Mouse (Mus musculus) left cerebral cortex, adult 11 months (tissue): ENCODE results near the gene Hspg2.

Experiments used
- DNase-seq: peaks from one replicate; pipeline ENCODE4 v3.0.0; 2022; ENCODE audit warnings: low spot score

The Hspg2 gene

DNA sequence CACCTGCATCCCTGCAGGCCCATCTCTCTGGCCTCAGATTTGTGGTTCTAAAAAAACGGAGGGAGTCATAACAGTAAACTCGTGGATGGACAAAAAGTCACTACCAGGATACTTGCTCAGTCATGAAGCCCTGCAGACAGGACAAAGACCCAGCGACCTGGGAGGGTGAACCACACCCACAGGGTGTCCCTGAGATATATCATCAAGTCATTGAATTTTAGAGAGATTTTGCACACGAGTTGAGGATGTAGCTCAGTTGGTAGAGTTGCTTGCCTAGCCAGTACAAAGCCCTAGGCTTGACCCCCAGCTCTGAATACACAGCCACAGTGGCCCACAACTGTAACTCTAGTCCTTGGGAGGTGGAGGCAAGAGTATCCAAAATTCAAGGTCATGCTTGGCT lies 7.4 kb upstream of the Hspg2 start:
- no peak for DNase-seq

DNA sequence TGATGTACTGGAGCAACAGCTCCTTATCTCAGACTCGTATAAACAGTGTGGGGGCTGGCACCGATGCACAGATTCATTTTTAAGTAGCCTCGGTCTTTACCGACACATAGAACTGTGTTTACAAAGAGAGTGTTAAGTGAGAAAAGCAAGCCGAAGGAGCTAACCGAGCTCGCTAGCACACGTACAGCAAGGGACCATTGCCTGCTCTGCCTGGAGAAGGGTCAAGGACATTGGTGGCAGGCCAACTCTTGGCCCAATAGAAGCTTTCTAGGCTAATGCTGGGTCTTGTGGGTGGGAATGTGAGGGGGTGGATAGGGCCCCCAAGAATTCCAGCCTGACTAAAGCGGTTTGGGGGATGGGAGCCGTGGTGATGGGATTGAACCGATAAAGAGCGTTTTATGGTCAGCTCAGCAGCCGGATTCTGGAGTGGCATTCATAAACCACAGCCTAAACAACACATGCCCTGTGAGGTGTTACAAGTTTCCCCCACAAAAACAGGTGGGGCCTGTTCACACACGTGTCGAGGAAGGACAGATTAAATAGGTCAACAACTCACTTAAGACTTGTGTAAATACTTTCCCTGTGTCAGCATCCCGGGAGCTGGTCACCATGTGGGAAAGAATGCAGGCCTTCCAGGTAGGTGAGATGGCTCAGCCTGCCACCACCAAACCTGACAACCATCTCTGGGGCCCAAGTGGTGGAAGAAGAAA lies 6.4 kb upstream of the Hspg2 start:
- DNase-seq, result no peak

DNA sequence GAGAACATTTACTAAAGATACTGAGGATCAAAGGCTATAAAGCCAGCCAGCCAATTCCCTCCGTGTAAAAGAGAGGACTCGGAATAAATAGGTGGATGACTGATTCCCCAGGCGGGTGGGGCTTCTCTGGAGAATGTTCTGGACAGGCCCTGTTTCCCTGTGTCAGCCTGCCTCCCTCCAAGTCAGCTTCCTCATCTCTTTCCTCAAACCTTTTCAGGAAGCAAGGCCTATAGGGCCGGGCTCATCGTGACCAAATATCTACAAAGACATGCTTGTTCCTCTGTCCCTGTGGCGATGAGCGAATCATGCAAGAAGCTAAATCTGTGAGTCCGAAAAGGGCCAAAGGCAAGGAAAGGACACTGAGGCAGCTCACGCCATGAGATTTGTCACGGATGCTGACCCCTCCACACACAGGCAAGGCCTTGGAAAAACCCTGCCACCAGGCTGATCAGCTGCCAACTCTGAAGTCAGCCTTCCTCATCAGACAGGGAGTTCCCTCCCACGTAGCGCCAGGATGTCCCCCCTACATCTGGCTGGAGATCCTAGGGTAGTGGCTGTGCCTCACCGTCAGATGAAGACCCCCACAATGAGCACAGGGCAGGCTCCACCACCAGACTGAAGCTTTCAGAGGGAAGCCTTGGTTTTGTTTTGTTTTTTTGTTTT lies 3.3 kb upstream of the Hspg2 start:
- no peak for DNase-seq

DNA sequence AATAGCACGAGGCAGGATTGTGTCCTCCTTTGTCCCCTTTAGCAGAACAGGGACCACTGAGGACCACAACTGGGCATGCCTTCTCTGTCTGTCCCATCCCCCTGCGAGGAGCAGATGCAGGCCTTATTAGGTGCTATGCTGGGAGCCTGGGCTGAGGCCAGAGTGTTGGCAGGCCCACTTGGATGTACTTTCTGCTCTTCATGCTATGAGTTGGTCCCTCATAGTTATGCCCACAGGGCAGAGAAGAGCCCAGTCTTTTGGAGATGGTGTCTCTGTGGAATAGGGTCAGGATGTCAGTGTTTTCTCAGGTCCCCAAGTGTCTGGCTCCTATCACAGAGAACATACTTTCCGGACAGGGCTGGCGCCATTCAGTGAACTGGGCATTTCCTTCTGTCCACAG lies 1.6 kb upstream of the Hspg2 start:
- no peak for DNase-seq

DNA sequence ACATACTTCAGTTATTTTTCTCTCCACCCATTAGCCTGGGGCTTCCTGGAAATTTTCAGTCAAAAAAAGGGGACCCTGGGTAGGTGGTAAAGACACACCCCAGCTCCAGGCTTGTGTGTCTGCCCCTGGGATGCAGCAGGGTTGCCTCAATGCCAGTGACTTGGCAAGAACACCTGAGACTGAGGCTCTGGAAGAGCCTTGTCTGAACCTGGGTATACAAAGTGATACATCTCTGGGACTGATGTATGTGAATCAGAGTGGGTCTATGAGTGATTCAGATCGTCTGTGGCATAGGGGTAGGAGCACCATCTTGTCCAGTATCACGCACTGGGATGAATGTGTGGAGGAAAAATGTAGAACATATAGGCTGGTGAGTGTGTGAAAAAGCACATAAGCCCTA lies 1.0 kb upstream of the Hspg2 start:
- no peak for DNase-seq

DNA sequence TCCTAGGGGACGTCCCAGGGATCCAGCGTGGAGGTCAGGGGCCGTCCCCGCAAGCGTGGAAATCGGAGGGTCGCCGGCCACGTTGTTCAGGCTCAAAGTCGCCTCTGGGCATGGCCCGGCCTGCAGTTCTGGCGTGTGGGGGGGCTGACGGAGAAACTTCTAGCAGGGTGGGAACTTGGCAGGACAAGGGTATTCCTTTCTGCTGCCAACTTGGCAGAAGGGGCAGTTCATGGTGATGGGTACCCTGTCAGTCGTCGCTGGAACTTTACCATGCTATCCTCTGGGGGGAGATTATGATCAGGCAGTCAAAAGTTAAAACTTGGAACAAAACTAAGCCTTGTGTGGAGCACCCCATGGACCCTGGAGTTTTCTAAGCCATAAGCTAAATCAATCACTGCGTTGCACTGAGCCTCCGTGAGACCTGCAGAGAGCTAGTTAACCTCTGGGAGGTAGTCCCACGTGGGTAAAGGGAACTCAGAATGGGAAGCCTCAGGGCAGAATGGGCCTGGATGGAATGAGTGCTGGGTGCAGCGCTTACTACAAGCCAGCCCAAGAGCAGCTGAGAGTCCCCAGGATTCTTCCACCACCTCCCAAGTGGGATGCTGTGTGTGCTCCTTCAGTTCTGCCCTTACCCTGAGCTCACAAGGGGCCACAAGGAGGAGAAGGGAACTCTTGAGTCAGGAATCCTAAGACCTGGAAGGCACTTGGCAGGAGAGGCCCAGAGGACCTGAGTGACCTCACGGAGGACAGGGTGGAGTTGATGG lies 694 bp downstream of the Hspg2 start:
- DNase-seq, result no peak

DNA sequence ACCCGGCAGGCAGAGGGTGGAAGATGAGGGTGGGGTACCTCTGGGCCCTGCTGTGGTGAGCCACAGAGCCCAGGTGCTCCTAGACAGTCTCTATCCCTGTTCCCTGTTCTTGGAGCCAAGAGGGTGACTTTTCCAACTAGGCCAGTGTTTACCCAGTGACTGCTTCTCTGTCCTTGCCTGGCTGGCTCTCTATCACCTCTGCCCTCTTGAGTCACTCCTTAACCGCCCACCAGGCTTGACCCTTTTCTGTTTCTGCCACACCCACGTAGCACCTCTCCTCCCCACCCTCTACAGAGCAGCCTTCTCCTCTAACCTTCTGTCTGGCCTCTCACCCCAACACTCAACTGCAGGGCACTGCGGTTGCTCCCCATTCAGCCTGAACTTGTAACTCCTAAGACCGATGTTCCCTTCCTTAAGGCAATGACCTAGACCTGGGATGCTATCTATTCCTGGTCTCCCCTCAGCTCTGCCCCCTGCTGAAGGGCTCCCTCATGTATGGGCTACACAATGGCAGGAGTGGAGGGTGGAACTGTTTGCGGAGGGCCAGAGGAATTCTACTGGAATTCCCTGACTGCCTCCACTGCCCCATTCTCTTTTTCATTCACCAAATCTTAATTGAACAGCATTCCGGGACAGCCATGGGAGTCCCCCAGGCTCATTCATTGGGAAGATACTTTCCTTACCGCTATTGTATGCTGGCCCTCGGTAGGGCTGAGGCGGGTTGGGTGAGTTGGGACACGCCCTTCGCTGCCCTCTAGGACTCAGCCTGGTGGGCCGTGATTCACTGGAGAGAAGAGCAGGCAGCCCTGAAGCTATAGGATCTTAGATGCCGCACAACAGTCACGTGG lies 1.5 kb downstream of the Hspg2 start:
- no peak for DNase-seq

DNA sequence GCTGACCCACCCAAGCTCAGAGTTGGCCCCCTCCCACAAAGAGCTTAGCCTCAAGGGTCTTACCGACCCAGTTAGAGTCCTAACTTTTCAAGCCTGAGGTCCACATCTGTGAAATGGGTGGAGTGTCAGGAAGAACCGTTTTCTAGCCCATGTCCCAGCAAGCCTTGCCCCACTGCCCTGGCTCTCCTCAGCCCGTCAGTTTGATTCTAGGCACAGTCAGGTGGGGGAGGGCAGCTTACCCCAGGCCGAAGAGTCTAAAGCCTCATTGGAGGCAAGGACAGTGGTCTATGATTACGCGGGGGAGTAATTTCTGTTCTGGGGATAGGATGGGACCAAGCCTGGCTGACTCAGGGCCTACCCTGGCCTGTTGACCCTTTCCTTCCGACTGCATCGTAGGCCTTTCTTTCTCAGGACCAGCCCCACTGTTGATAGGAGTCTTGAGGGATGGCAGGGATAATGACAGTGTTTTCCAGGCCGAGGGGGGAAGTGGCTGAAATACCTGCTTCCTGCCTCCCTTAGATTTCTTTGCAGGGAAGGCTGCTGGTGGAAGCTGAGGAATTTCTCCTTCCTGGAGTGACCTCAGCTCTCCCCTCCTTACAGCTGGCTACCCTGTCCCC lies 2.2 kb downstream of the Hspg2 start:
- no peak for DNase-seq

DNA sequence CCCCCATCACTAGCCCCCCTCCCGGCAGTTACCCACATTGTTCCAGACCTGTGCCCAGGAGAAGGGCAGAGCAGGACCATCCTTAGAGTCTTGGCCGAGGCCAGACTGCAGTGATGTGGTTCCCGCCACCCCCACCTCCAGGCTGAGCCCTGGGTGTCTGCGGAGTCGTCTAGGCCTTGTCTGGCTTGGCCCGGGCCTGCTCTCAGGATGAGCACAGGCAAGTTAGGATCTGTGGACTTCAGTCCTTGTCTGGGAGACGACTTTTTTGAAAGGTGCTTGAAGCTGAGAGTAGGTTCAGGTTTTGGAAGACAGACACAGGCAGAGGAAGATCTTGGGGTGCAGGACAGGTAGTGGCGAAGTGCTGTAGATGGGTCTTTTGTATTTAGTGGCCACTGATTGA lies 2.8 kb downstream of the Hspg2 start:
- no peak for DNase-seq

DNA sequence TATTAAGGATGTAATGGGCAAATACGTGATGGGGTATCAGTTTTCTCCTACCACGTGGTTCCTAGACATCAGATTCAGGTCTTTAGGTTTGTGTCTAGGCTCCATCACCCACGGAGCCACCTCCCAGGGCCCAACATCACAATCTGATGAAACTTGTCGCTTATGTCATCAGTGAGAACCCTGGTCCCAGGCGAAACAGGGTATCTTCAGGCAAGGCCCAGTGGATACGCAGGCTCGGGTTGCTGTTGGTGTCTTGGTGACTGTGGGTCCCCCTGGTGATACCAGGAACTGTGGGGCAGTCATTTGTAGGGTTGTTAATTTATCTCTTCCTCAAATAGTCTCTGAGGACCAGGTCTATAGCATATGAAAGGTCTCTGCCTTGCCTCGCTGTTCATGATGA lies 4.7 kb downstream of the Hspg2 start:
- no peak for DNase-seq

DNA sequence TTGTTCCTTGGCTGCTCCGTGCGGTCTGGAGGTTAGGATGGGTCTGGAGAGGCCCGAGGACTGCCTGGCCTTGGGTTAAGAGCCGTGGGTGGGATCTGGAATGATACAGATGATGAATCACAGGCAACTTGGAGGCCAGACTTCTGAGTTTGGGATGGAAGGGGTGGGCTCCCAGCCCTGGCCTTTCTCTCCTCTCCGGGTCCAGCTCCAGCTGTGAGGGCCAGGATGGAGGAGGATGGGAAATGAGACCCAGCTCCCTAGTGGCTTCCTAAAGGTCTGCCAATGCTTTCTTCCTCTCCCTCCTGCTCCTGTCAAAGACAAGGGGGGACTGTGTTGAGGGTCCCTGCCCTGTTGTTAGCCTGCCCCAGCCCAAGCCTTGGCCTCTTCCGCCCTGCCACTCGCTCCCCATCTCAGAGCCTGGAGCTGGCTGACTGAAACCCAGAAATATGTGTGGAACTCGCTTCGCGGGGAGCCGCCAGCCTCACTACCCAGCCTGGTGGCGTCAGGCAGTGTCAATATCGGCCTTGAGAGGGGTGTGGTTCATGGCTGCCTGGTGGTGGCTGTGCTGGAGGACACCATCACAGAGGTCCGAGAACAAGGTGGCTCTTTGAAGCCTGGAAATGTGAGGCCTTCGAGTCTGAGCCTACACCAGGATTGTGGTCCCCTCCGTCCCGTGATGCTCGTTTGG lies 5.3 kb downstream of the Hspg2 start:
- no peak for DNase-seq

DNA sequence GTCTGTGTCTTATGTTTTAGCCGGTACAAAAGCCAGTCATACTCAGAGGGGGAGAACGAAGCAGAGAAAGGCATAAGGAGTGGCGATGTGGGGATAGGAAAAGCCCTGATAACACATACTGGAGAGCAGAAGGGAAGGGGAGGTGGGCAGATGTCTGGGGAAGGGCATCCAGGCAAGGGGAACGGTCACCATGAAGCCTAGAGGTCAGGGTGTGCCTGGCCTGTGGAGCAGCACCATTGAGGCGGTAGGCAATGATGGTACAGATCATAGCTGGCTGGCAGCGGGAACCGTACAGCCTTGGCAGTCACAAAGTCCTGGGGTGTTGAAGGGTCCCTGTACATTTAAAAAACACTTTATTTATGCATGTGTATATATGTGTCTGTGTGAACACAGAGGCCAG lies 6.1 kb downstream of the Hspg2 start:
- DNase-seq, result no peak

DNA sequence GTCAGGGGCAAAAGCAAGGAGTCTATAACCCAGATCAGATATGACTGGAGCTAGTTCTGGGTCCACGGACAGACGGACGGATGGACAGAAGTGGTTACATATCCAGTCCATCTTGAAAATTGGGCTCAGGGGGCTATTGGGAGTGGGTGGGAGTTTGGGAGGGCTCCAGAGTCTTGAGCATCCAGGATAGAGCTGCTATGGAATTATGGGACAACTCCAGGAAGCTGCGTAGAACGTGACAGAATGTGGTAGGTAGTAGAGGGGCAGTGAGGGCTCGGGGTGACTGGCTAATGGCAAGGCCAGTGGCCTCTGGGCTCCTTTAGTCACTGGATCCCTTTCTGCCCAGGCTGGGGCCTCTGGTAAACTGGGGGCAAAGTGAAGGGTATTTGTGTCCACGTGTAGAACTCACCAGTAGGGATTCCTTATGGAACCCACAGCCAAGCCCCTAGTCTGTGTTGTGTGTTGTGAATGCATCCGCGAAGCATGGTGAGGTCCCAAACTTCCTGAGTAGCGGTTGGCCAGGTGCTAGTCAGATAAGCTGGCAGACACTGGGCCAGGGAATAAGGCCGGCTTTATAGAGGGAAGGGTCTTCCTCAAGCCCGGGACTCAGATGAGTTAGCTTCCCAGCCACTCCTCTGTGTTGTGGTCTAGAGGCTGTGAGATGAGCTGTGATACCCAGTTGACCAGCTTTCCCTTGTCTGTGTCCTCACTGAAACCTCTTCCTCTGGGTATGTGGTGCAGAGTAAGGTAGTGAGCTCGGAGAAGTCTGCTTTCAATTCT lies 6.9 kb downstream of the Hspg2 start:
- no peak for DNase-seq

DNA sequence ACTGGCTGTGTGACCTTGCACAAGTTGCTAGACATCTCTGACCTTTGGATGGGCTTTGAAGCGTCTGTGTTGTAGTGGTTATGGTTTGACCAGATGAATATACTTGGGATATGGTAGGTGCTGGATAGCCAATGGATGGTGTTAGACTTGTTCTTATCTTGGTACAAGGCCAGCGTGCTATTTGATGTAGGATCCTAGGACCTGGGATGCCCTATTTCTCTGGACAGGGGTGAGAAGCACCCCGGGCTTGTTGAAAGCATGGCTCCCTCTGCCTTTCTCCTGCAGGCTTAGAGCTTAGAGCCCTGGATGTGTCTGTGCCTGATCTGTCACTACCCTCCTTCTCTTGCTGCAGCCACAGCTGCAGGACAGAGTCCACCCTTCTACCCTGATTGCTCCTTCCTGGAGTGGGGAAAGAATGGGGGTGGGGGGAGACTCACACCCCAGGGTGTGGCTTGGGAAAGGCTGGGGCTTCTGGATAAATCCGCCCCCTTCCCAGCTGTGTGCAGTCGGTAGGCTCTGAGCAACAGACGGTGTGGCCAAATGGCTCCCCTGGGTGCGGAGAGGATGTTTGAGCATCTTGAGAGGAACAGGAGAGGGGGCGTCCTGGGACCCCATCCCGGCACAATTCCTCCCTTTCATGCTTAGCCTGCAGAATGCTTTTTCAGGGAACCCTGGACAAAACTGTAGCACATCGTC lies 7.6 kb downstream of the Hspg2 start:
- DNase-seq, result no peak

DNA sequence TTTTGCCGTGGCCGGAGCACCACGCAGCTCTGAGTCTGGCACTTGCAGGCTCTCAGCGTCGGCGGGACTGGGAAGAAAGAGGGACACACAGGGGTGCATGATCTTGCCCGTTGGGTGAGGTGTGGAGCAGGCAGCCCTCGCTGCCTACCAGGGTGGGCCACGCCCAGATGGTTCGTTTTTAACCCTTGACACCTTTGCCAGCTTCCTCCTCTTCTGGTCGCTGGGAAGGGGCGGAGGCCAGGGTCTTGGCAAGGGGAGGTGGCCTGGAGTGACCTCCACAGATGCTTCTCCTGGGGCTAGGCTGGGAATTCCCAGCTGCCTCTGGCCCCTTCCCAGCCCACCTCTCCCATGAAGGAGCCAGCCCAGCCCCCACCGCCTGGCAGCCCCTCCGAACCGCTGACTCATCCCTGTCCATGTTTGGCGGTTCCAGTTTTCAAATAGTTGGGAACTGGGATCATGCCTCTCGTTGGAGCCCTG lies 8.2 kb downstream of the Hspg2 start:
- DNase-seq, result no peak

DNA sequence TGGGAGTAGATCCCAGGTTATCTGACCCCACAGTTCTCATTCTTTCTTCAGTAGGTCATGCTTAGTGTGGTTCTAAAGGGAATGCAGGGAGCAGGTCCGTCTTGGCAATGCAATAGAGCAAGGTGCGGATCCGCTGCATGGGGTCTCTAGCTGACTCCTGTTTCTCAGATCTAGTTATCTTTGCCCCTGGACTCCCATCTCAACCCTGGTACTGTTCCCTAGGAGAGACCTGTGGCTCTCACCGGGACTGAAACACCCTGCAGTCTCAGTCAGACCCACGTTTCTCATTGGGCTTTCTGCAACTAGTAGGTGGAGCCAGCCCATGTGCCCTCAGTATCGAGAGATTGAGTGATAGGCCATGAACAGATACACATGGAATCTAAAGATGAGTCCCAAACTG lies 9.0 kb downstream of the Hspg2 start:
- DNase-seq, result no peak

DNA sequence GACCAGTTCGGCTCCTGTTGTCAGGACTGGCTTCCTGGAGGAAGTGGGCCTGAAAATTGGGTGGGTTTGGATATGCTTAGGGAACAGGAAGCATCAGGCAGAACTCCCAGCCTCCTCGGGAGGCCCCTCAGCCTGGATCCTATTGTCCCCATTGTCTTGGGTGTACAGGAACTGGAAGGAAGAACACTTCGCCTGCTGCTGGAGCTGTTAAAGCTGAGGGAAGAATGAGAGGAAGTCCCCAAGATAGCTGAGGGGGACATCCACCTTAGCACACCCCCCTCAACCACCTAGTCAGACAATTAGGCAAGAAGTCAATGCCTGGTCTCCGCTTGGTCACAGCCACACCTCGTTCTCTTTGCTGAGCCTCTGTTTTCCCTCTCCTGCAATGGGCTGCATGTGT lies 9.7 kb downstream of the Hspg2 start:
- no peak for DNase-seq

DNA sequence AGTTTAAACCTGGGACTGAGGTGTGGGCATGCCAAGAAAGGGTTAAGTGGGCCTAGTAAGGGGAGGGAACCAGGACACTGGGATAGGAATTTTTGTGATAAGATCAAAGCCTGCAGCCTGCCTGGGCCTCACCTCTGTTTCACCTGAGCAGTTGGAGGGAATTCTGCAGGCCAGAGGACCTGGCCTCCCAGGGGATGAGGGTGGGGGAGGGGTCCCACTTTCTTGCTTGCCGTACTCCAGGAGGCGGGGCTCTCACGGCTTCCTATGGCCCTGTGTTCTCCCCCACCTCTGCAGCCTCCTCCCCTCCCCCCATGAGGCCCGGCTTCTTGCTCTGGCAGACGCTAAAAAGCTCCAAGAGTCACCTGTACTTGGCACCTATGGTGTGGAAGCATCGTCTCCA lies 11.2 kb downstream of the Hspg2 start:
- DNase-seq, result no peak

DNA sequence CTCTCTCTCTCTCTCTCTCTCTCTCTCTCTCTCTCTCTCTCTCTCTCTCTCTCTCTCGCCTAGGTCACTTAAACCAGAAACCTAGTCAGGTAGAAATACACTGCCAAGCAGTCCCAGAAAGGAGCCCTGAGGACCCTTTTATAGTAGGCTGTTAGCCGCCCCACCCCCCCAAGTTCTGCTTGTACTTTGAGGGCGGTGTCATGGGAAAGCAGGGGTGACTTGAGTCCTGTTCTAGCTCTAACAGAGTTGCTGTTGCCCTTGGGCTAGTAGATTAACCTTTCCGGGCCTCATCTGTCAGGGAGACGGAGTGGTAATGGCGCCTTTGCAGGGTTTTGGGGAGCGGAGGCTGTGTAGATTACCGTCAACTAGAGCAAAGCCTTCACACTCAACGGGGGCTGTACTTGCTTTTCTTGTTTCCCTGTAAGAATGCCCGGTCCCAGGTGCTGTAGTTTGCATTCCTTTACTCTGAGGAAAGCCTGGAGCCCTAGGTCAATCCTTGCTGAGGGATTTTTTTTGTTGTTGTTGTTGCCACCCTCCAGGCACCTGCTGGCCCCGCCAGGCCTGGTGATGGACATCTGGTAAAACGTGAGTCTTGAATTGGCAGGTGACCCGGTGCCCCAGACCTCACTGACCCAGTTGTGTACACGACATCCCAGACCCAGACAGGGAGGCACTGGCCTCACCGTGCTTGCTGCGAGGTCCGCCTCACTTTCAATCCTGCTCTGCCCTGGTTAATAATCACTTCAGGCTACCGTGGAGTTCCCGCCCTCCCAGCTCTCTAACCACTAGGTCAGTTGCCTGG lies 11.8 kb downstream of the Hspg2 start:
- DNase-seq, result no peak
